Mouse (Mus musculus): ENCODE results near the gene Tmbim1.
A peak's percentile ranks its signal among the peaks of the same experiment; 100 is the strongest.
"Not testable (repeated sequence)": the region's sequence is repeated elsewhere in the genome, so short reads cannot be mapped to it uniquely, and the experiment has no call there.

The Tmbim1 gene

GRCm38 (mm10) chr1:74294733-74295455, 10.5 kb downstream of the Tmbim1 start:
- DNase-seq (ENCODE audit: low spot score): no peak

DNA sequence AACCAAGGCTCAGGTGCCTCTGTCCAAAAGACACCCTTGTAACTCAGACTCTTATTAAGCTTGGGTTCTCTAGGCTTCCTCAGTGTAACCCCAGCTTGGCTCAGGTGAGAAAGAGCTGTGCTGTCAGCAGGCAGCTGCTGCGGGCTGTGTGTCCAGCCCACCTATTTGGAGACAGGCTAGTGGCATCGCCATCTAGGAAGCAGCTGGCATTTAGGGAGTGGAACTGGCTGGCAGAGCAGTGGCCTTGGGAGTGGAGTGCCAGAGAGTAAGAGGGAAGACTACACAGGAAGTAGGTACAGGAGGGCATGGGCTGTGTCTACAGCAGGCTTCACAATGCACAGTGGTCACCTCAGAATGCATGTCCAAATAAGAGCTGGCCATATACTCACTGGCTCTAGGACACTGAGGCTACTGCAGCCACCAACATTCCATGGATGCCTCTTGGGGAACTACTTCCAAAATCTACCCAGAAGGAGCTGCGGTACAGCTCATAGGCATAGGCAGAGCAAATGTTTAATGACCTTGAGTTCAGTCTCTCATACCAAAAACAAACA, 11.3 kb downstream of the Tmbim1 start:
- no peak for DNase-seq (ENCODE audit: low spot score)

- no peak for DNase-seq (ENCODE audit: low spot score)
Measured at GRCm38 (mm10) chr1:74293306-74293960, 12.0 kb downstream of the Tmbim1 start.

- DNase-seq (ENCODE audit: low spot score): no peak
Measured at GRCm38 (mm10) chr1:74292331-74293020, 12.9 kb downstream of the Tmbim1 start.

DNA sequence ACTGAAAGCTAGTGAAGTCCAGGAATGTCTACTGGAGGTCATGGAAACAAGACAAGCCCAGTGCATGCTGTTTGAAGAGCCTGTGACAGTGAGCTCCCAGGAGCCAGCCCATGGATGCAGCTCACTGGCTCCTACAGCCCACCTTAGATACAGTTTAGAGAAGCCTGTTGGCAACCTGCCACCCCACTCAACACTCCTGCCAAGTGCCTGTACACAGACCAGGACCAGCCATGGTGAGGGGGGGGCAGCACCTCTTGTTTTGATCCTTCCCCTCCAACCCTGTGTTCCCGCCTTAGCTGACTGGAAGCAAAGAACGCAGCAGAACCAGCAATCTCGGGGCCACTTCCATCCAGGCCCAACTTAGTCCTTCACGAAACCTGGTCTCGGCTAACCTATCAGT, 15.3 kb downstream of the Tmbim1 start:
- DNase-seq (ENCODE audit: low spot score): no peak

GRCm38 (mm10) chr1:74289740-74290139, 15.7 kb downstream of the Tmbim1 start:
- DNase-seq (ENCODE audit: low spot score): no peak

- DNase-seq (ENCODE audit: low spot score): no peak
Measured at GRCm38 (mm10) chr1:74289248-74289647, 16.2 kb downstream of the Tmbim1 start.

- DNase-seq (ENCODE audit: low spot score): no peak
Measured at GRCm38 (mm10) chr1:74288327-74288726, 17.1 kb downstream of the Tmbim1 start.

DNA sequence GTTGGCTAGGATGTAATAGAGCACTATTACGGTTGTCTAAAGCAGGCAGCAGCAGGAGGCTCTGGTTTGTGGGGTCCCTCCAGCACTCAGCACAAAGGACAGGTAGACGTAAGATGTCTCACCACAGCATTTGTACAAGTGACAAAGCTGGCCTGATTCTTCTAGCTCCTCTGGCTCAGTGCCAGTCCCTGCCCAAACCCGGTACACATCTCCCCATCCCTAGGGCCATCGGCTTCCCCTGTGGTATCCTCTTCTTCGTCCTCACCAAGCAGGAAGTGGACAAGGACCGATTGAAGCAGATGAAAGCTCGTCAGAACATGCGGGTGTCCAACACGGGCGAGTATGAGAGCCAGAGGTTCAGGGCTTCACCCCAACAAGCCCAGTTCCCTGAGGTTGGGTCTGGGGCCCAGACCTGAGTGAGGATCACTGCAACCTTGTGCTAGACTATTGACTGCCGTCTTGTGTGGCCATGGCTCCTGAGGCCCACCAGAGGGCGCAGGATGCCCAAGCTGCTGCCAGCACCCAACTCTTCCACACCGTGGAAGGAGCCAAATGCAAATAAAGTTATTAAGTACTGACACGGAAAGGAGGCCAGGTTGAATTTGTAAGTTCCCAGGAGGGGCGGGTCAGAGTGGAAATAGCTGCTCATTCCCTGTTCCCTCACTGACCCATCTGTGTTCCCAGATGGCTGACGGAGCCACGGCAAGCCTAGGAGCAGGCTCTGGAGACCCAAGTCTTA, 18.4 kb downstream of the Tmbim1 start:
- not testable (repeated sequence) for DNase-seq (ENCODE audit: low spot score)

DNA sequence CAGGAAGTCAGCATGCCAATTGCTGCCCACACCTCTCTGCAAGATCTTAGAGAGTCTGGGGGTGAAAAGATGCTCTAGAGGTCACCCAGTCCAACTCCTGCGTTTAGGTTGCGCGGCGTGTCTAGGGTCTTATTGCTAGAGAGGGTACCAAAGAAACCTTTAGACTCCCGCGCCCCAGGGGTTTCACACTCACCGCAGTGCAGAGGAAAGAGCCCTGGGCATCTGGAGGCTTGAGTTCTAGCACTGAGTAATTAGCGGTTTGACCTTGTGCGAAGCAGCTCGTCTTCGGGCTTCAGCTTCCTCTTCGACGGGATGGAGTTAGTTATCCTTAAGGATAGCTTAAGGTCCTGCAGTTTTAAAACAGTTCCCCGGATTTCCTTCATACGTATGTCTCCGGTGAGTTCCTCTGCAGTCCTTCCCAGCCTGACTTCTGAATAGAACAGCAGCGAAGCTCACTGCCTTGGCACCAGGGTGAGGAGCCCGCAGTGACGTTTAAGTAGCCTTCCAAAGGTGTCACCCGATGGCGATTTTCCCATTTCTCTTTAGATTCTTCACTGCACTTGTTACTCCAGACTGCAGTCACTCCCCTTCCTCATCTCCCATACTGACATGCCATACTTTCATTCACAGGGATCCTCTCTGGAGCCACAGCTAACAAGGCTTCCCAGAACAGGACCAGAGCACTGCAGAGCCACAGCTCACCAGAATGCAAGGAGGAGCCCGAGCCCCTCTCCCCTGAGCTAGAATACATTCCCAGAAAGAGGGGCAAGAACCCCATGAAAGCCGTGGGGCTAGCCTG, 20.0 kb downstream of the Tmbim1 start:
- no peak for DNase-seq (ENCODE audit: low spot score)

DNA sequence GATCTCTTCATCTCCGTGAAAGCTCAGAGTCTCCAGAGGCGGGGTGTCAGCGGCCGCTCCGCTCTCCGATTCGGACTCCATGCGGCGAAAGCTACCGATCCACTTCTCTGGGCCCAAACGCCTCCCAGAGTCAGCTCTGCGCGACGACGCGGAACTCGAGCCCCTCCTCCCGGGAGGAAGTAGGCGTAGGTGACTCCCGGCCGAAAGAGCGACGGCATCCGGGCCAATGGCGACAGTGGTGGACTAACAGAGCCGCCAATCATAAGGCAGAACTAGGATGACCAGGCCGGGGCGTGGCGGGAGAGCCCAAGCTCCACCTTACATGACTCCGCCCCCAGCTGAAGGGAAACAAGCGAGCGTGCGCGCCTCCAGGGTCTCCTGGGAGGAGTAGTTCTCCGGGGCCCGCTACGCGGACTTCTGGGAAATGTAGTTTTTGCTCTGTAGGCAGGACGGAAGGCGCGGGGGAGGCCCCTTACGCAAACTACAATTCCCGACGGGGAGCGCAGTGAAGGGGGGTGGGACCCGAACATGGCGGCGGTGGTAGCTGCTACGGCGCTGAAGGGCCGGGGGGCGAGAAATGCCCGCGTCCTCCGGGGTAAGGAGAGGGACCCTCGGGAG, 20.8 kb downstream of the Tmbim1 start, which contains the start of the genes Aamp and Pnkd:
TSS of gene Aamp (minus strand) at position 196 of the 618 bp plus-strand sequence.
TSS of gene Pnkd (plus strand) at position 388 of the 618 bp plus-strand sequence.
- peak; percentile 100 for DNase-seq (ENCODE audit: low spot score)

- DNase-seq (ENCODE audit: low spot score): peak; percentile 68
Measured at GRCm38 (mm10) chr1:74283686-74284463, 21.5 kb downstream of the Tmbim1 start.

DNA sequence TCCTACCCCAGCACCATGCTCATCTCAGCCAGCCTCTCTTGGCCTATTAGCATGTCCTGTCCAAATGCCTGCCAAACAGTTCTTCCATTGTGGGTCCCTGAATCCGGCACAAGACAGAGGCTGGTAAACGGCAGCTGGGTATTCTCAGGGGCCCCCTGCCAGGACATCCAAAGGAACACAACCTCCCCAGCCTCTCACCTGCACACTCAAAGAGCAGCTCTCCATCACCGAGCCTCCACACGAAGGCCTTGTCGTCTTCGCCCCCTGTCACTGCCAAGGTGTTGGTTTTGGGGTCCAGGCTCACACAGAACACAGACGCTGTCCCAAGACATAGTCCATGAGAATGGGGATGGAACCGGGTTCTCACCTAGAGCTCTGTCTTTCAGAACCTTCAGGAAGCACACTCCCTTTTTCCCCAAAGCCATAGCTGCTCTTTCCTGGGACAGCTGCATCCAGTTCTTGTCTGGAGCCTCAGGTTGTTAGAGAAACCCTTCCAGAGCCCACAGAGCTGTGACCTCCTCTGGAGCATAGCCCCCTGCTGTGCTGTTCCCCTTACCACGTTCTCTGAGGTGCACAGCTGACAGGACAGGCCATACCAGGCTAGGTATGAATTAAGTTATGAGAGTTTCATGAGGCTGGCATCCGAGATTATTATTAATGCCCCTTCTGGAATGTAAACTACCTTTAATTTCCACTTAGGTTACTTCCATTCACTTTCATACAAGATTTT, 22.4 kb downstream of the Tmbim1 start:
- DNase-seq (ENCODE audit: low spot score): no peak

DNA sequence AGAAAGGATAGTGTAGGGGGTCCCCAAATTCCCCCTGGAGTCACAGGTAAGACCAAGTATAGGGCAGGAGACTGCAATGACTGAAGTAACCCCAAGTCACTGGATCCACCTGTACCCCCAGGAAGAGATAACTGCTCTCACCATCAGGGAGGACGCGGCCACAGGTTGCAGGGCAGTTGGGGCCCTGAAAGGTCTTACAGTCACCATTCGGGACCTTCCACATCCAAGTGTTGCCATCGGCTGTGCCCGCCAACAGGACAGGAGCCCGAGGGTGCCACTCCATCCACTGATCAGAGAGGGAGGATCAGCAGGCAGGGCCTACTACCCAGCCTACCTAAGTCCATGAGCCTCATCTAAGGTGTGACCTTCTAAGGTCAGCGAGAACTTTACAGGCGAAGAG, 23.5 kb downstream of the Tmbim1 start:
- no peak for DNase-seq (ENCODE audit: low spot score)

DNA sequence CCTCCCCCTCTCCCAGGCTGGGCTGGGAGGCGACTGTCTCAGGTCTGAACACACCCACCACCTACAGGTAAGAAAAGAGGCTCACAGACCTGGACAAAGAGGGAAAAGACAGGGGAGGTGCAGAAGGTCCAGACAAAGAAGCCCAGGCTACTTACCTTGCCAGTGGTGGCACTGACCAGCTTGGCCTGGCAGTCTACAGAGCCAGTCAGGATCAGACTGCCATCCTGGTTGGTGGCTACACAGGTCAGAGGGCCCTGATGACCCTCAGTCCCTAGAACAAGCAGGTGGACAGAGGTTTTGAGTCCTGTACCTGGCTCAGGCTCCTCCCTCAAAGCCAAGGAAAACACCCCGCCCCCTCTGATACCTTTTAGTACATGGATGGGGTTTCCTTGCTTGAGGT, 24.1 kb downstream of the Tmbim1 start:
- no peak for DNase-seq (ENCODE audit: low spot score)

GRCm38 (mm10) chr1:74280591-74281325, 24.7 kb downstream of the Tmbim1 start:
- no peak for DNase-seq (ENCODE audit: low spot score)

DNA sequence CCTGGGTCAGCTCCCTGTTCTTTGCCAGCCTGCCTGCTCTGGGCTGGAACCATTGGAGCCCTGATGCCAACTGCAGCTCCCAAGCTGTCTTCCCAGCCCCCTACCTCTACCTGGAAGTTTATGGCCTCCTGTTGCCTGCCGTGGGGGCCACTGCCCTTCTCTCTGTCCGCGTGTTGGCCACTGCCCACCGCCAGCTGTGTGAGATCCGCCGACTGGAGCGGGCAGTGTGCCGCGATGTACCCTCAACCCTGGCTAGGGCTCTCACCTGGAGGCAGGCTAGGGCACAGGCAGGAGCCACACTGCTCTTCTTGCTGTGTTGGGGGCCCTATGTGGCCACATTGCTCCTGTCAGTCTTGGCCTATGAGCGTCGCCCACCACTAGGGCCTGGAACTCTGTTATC, 26.4 kb downstream of the Tmbim1 start:
- DNase-seq (ENCODE audit: low spot score): no peak

DNA sequence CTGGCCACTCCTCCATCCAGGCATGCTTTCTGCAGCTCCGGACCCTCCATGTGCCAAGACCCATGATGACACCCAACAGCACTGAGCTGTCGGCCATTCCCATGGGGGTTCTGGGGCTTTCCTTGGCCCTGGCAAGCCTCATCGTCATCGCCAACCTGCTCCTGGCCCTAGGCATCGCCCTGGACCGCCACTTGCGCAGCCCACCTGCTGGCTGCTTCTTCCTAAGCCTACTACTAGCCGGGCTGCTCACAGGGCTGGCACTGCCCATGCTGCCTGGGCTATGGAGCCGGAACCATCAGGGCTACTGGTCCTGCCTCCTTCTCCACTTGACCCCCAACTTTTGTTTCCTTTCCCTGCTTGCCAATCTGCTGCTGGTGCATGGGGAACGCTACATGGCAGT, 26.9 kb downstream of the Tmbim1 start, which contains the start of gene Gpbar1:
TSS of gene Gpbar1 (plus strand) at position 13 of the 400 bp plus-strand sequence.
- no peak for DNase-seq (ENCODE audit: low spot score)
